Mouse (Mus musculus) spleen, postnatal 36 days (tissue): ENCODE data around the gene Lclat1.

Experiments
- DNase-seq, 2 experiments: peaks; one replicate each; pipeline ENCODE4 v3.0.0; 2022; ENCODE audit warnings: low spot score in 2 of 2, mixed read lengths in 1 of 2

Lclat1 gene

GRCm38 (mm10) chr17:73107158-73108157, at the start of gene Lclat1:
Lclat1 (plus strand) TSS chr17:73107985.
- peak; percentile 96 for DNase-seq

DNA sequence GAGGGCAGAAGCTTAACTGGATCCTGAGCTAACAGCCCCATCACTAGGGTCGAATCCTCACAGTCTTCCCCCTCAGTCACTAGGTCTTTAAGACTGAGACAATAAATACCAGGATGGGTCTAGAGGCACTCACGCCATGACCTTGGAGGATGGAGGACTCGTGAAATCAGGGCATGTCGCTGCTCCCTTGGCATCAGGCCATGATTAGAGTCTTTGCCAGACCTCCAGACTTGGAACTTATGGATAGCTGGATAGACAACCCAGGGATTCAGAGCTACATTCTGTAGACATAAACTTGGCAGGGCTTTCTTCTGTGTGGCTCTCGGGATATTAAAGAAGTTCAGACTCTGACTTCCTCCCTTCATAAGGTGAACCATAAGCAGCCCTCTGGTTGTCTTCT, 49.5 kb upstream of the Lclat1 start:
- DNase-seq, result no peak

GRCm38 (mm10) chr17:73060224-73060896, 47.4 kb upstream of the Lclat1 start:
- no peak for DNase-seq

GRCm38 (mm10) chr17:73060897-73061252, 46.9 kb upstream of the Lclat1 start:
- no peak for DNase-seq

- no peak for DNase-seq
Measured at GRCm38 (mm10) chr17:73062701-73063100, 45.1 kb upstream of the Lclat1 start.

DNA sequence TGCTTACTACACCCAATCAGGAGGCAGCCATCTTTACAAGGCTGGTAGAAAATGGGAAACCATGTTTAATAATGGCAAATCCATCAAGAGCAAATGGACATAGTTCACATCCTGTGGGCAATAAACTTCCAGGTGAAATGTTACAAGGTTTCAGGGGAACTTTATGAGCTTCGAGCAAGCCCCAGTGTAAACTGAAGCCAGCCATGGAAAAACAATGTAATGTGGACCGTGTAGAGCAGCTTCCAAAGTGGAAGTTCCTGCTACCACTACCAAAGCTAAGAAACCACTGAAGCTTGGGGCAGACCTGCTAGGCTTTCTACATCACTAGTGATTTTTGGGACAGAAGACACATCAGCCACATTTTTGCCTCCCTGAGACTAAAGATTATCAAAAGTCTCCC, 44.5 kb upstream of the Lclat1 start:
- no peak for DNase-seq

- no peak for DNase-seq
Measured at GRCm38 (mm10) chr17:73063781-73064180, 44.0 kb upstream of the Lclat1 start.

DNA sequence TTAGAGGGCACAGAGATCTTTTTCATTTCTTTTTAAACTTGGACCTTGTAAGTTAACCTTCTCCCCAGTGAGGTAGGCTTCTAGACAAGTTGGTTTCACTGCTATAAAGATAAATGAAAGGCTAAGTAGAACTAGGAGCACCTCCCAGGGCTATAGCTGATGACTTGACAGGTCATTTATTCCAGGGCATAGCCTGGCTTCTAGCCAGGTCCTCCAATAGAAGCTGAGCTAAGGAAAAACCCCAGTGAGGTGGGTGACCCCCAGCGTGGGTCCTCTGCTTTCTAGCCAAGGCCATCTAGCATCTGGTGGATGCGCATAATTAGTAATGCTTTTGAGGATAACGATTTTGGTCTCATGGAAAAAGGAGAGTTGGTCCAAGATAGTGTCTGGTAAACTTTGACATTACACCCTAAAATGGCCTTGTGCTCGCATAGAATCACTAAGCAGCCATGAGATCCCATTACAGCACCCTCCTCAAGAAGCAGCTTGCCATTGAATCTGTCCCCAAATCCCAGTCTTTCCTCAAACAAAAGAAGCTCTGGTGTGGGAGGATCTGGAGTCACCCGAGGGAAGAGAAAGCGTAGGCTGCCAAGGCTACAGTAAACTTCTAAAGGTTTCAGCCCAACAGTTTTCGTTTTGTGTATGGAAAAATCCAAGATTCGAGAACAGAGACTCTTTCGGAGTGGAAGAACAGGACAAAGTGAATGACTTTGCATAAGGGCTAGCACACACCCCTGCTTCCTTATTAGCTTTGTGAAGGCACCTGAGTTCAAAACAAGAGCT, 41.2 kb upstream of the Lclat1 start:
- DNase-seq, result no peak

- DNase-seq, result peak; percentile 14 to 39
Measured at GRCm38 (mm10) chr17:73067423-73067822, 40.4 kb upstream of the Lclat1 start.

DNA sequence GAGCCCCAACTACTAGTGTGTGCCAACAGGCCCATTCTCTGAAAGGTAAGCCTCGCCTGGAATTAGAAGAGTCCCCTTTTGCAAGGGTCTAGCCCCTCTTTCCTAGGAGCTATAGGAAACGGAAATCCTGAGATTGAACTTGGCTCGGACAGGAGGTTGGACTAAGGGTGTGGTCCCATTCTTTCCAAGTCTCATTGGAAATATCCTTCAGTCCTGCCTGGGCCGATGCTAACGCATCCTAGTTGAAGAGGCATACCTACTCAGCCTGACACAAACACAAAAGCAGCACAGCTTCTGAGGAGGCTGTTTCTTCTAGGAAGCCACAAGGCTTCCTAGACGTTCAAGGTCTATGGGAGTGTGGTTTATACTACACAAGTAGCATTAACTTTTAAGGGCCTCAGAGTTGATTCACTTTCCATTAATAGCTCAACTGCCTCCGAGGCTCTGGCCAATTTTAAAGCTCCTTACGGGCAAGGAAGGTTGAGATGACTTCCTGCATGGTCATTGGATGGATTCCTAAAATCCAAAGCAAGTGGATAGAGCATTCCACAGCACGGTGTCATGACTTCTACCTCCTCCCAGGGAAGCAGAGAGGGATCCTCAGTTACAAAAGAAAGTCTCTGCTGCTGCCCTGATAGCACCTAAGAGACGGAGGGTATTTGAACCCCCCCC, 39.3 kb upstream of the Lclat1 start:
- no peak for DNase-seq

- DNase-seq, result no peak
Measured at GRCm38 (mm10) chr17:73070466-73070865, 37.3 kb upstream of the Lclat1 start.

GRCm38 (mm10) chr17:73071725-73072263, 36.0 kb upstream of the Lclat1 start:
- DNase-seq, result no peak

GRCm38 (mm10) chr17:73072286-73072685, 35.5 kb upstream of the Lclat1 start:
- peak in 1 of 2 experiments; percentile 13 for DNase-seq

DNA sequence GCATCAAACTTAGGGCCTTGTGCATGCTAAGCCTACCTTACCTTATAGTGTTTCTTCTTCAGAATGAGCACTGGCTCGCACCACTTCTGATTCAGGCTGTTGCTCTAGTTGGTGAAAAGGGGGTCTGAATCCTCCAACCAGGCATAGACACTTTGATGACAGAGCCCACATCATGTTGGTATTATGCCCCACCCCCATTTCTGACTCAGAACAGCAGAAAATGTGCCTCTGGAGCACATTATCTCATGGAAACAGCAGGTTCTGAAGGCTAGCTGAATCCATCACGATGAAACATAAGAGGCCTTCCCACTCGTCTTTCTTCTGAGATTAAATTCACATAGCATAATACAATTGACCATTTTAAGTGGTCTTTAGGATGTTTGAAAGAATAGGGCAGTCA, 33.2 kb upstream of the Lclat1 start:
- DNase-seq, result no peak

- no peak for DNase-seq
Measured at GRCm38 (mm10) chr17:73075238-73075890, 32.4 kb upstream of the Lclat1 start.

DNA sequence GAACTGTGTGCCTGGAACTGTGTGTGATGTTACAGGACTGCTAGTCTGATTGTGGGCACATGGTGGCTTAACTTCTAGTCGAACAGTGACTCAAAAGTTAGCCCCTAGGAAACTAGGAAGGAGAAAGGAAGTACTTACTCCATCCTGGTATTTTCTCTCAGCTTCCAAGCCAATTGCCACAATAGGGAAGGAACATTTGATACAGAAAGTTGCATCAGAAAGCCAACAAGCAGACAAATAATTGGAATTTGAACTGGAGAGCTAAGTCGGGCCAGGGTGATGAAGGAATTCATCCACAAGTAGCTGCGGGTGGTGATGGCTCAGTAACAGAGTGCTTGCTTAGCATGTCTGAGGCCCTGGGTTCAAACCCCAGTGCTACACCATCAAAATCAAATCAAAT, 30.1 kb upstream of the Lclat1 start:
- DNase-seq, result no peak

DNA sequence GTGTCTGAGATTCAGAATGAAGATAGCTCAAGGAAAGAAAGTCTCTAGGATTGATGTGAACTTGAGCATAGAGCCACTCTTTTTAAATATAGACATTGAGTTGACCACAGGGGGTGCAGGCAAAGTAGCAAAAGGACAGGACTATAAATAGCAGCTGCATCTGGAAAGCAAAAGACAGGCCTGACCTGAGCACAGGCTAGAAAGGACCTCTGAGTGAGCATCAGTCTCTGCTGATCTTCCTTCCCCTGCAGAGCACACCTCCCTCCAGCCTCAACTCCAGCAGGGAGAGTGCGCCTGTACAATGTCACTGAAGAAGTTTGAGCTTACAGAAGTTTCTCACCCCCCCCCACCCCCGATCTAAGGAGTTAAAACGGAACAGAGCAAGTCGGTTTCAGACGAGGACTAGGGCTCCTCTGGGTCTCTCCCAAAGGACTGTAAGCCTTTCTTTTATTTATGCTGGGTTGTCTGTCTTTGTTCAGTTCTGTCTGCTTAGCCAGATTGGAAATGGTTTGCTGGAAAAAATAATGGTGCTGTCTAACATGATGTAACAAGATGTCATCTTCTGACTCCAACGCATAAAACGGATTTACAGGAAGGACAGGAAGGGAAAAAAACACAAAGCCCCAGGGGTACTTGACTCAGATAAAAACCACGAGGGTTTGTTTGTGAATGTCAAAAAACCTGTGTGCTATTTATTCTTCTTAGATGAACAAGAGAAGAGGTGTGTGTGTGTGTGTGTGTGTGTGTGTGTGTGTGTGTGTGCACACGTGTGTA, 26.2 kb upstream of the Lclat1 start:
- DNase-seq, result no peak

DNA sequence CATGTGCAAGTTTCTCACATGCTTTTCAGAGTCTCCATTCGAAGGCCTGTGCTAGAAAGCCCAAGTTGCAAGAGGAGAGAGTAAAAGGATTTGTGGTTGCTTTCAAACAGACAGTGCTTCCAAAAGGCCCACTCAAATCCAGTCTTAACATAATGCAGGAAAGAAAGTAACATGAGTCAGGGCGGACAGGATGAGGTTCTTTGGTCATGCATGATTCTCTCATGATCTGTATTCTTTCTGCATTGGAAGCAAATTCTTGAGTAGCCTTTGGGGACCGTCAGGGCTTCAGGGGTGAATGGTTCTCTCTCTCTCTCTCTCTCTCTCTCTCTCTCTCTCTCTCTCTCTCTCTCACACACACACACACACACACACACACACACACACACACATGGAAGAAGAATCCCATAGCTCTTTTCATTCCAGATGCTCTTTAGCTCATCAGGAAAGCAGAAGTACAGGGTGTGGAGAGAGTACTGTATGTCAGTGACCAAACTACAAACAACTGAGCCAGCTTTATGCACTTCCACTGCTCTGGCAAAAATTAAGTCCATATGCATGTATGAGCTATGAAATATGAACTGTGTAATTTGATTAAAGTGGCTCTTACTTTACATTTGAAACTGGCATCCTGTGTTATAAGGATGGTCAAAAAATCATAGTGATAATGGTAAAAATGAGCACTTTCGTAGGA, 25.1 kb upstream of the Lclat1 start:
- DNase-seq, result no peak
